Mouse (Mus musculus) thymus, postnatal 4 days (tissue): ENCODE measurements around the gene Slc7a7.

Source experiments
- DNase-seq: peaks from one replicate; pipeline ENCODE4 v3.0.0; 2021

The Slc7a7 gene

GRCm38 (mm10) chr14:54409980-54410810, 7.4 kb downstream of the Slc7a7 start:
- DNase-seq: no peak

DNA sequence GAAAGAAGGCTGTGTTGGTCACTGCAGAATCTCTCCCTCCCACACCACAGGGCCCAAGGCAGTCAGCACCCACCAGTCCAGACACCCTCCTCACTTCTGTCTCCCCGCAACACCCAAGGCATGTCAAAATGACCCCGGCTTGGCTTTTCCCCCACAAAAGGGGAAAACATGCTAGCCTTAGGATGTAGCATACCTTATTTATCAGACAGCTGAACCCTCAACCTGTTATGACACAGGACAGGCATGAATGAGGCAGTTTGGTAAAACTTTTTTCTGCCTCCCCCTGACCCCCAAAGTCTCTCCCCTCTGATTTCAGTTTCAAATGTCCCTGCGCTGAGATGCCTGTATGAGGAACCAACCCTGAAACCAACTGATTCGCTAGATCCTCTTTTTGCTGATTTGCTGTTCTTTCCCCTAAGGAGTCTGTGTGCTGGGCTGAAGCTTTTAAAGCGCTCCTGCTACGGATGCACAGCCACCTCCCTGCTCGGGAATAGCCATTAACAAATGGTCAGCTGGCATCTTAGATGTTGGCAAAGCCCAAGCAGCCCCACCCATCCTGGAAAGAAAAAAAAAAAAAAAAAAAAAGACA, 8.4 kb downstream of the Slc7a7 start:
- no peak for DNase-seq

DNA sequence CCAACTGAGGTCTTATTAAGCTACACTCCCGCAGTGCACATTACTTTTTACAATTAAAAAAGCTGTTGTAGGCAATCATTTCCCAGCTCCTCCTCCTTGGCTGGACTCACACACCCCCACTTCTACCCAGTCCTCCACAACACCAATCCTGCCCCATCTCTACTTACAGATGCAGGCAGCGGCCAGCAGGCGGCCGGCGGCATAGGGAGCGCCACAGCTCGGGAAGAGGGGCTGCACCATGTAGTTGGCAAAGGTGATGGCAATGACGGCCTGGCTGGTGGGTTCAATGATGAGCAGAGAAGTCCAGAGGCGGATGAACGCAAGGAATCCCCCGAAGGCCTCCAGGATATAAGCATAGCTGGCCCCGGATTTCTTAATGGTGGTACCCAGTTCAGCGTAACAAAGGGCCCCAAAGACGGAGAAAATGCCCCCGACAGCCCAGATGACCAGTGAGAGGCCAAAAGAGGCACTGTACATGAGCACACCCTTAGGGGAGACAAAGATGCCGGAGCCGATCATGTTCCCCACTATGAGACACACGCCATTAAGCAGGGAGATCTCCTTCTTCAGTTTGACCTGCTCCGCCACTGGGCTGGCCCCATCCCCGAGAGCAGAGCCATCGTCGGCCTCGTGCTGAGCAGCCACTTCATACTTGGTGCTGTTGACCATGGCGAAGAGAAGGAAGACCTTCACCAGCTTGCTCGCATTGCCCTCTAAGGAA, 9.1 kb downstream of the Slc7a7 start:
- no peak for DNase-seq

DNA sequence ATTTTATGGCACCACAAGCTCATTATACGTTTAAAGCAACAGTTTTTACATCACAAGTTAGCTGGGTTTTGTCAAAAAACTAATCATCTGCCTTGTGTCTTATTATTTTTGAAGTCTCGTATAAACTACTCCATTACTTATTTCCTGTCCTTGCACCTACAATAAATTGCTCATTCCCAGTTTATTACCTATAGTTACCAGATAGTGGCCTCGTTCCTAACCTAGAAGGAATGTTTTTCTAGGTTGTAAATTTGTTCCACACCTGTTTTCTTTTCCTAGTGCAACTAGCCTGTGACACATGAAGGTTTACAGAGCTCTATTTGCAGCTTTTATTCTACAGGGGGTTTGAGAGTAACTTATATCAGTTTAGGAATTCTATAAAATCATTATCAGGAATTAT, 15.9 kb downstream of the Slc7a7 start:
- DNase-seq: no peak

GRCm38 (mm10) chr14:54398921-54399382, 18.6 kb downstream of the Slc7a7 start:
- DNase-seq: no peak

DNA sequence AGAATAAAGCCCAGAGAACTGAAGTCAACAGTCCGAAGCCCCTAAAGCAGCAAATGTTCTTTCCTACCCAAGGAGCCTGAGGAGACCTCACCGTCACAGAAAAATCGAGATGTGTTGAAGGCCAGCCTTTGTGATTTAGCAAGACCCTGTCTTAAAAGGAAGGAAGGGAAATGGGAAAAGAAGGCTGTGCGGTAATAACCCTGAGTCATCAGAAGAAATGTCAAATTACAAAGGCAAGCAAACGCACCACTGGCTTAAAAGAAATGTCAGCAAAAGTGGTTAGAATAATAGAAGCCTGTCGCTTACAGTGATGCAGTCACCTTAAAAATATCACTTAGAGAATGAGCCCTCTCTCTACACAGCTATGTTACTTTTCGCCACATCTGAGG, 19.1 kb downstream of the Slc7a7 start:
- no peak for DNase-seq

- no peak for DNase-seq
Measured at GRCm38 (mm10) chr14:54397872-54398527, 19.6 kb downstream of the Slc7a7 start.

GRCm38 (mm10) chr14:54396685-54397084, 20.9 kb downstream of the Slc7a7 start:
- no peak for DNase-seq

GRCm38 (mm10) chr14:54394309-54394708, 23.3 kb downstream of the Slc7a7 start:
- no peak for DNase-seq

GRCm38 (mm10) chr14:54393794-54394193, 23.8 kb downstream of the Slc7a7 start:
- no peak for DNase-seq

DNA sequence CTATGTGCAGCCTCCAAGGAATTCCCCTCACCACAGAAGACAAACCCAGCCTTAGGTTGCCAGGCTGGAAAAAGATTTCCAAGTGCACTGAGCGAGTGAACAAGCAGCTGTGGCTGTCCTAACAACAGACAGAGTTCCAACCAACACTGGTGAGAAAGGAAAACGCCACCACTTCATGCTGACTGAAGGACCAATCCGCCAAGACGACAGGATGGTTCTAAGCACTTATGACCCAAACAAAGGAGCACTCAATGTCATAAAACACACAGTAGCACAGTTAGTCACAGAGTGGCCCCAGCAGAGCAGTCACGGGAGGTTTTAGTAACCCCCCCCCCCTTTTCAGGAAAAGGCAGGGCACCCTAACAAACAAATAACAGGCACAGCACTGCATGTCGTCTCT, 26.7 kb downstream of the Slc7a7 start:
- DNase-seq: no peak

DNA sequence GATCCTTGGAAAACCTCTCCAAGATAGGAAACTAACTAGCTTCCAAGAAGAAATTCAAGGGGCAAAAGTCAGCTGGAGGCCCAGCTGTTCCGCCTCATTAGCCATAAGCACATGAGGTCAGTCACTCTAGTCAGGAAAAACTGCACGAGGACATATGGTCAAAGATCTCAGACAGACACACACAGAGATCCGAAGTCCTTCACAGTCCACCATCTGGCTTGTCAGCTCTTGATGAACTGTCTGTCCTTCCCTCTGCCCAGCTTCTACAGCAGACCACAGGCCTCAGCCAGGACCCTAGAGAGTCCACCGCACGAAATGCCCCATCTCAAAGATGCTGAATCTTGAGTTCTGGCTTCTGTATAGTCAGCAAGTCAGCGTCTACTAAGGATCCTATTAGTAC, 30.0 kb downstream of the Slc7a7 start:
- no peak for DNase-seq

DNA sequence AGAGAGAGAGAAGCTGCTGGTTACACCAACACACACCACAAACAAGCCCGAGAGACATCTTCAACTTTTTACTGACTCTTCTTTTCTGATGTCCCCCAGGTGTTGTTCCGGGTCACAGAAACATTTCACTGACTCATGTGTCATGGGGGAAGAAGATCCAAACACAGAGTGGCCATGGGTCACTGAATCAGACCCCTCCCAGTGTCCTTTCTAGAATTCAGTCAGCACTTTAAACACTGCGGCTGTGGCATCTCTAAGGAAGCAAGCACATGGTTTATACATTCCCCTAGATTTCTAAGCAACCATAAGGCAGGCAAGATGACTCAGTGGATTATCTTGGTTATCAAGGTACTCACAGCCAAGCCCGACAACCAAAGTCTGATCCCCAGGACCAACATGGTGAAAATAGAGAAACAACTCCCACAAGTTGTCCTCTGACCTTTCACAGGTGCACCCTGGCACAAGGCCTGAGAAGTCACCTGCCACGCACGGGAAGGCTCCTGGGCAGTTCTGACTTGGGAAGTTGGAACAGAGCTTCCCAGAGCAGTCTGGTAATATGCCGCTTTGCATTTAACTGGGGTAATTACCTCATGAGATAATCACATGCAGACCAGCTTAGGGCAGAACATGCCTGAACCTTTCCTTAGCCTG, 31.5 kb downstream of the Slc7a7 start:
- no peak for DNase-seq

DNA sequence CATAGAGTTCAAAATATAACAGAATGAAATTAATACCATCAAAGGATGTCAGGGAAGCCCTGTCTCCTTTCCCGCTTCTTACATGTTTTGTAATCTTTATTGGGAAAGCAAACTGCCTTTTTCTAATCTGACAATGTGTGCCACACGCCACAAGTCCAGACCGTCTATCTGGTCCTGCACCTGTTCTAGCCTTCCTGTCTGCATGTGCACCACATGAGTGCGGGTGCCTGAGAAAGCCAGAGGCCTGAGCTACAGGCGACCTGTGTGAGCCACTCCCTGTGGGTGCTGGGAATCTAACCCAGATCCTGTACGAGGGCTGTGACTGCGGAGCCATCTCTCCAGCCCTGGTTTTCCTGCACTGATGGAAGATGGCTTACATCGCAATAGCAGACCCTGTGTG, 33.2 kb downstream of the Slc7a7 start:
- DNase-seq: no peak

DNA sequence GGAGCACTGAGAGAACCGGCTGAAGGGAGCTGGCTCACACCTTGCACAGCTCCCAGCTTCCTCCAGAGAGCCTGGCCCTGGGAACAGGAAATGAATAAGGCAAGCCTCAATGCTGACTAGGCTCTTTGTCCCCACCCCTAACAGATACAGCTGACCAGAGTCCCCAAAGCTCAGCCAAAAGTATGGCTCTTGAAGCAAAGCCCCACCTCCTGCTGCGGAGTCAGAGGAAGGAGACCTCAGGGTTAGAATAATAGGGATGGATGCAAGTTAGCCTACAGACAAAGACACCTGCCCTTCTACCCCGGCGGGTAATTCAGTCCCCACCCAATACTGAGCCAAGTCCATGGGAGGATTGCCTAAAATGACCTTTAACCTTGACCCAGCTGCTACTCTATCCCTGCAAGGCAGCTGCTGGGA, 34.2 kb downstream of the Slc7a7 start:
- no peak for DNase-seq

GRCm38 (mm10) chr14:54382641-54383040, 34.9 kb downstream of the Slc7a7 start:
- no peak for DNase-seq

- DNase-seq: no peak
Measured at GRCm38 (mm10) chr14:54381816-54382215, 35.8 kb downstream of the Slc7a7 start.

- DNase-seq: no peak
Measured at GRCm38 (mm10) chr14:54380616-54381015, 37.0 kb downstream of the Slc7a7 start.

DNA sequence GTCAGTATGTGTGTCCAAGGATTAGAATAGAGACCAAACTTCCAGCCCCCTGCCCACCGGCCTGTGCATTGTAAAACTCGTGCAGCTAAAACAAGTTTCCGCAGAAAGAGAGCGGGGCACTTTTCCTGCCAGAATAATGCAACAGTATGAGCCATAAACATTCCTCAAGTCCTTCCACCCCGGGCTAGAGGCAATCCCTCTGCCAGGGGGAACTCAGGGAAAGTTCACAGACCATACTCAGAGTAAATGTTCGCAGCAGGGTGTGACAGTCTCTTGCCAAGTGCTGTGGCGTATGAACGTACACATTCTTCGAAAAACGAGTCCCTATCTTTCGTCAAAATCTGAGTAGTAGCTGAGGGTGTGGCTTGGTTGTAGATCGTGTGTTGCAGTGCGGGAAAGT, 38.0 kb downstream of the Slc7a7 start:
- no peak for DNase-seq

DNA sequence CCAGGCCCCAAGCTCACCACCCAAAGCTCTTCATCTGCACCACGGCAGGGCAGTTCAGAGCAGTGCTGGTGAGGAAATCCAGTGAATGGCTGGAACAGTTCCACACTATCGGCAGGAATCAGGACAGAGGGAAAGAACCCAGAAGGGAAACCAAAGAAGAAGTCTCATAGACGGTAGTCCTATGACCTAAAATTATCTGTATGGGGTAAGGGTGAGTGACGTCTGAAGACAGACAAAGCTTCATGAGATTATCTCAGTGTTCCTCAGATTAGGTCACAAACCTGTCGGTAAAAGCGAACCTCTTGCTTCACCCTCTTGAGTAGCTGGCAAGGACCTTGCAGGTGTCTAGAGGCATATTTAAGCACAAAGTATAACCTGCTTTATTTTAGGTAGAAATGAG, 40.4 kb downstream of the Slc7a7 start:
- DNase-seq: no peak

- peak; percentile 58 for DNase-seq
Measured at GRCm38 (mm10) chr14:54375916-54376315, 41.7 kb downstream of the Slc7a7 start.

- DNase-seq: no peak
Measured at GRCm38 (mm10) chr14:54372923-54373322, 44.7 kb downstream of the Slc7a7 start.

DNA sequence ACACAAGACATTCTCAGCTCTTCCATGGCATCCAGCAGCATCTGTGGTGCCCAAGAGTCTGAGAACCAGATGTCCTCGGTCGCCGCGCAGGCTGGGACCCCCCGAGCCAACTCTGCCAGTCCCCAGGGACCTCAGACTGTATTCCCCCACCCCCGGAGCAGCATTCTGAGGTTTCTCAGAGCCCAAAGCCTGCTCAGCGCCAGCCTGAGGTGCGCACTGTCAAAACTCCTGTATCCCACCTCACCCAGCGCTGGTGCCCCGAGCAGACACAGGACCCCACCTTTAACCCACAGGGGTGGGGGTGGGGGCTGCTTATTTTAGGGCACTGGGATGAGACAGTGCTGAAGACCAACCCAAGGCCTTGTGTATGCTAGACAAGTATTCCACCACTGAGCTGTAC, 46.1 kb downstream of the Slc7a7 start:
- no peak for DNase-seq
